Mouse (Mus musculus) testis, adult 2 months (tissue): ENCODE results near the gene Lmo1. TPM values are rescaled to one million over a fixed set of nuclear protein-coding genes. Genes with fewer than 3 reads are reported as not detected.
A peak's percentile ranks its signal among the peaks of the same experiment; 100 is the strongest.
"Not testable (repeated sequence)": the region's sequence is repeated elsewhere in the genome, so short reads cannot be mapped to it uniquely, and the experiment has no call there.

Source experiments
- H3K27ac ChIP-seq: fragments of 200-500 bp; 2 replicates; pipeline ENCODE4 v1.5.1; 2012; ENCODE audit warnings: low read depth, low read length; ENCODE audit not compliant: control insufficient read depth, insufficient read depth
- H3K27me3 ChIP-seq: fragments of 200-500 bp; 2 replicates; pipeline ENCODE4 v1.6.1; 2012; ENCODE audit warnings: mild to moderate bottlenecking, low read length, moderate library complexity; ENCODE audit not compliant: control insufficient read depth, insufficient read depth
- H3K36me3 ChIP-seq: fragments of 200-500 bp; 2 replicates; pipeline ENCODE4 v1.6.1; 2012; ENCODE audit warnings: mild to moderate bottlenecking, low read length; ENCODE audit not compliant: control insufficient read depth, insufficient read depth
- H3K4me1 ChIP-seq: fragments of 200-500 bp; 2 replicates; pipeline ENCODE4 v1.6.1; 2012; ENCODE audit warnings: low read length; ENCODE audit not compliant: control insufficient read depth, insufficient read depth
- H3K4me3 ChIP-seq: fragments of 200-500 bp; 2 replicates; pipeline ENCODE4 v1.5.1; 2012; ENCODE audit warnings: low read depth, mild to moderate bottlenecking, low read length, moderate library complexity, mixed read lengths; ENCODE audit not compliant: control insufficient read depth
- CTCF ChIP-seq: fragments of 200-500 bp; IDR thresholded peaks from 2 replicates; pipeline ENCODE4 v1.5.1; 2012; ENCODE audit warnings: low read depth, mild to moderate bottlenecking, inconsistent platforms, low read length, moderate library complexity; ENCODE audit not compliant: control insufficient read depth, insufficient read depth, insufficient replicate concordance
- POLR2A ChIP-seq: fragments of 200-500 bp; IDR thresholded peaks from 2 replicates; pipeline ENCODE4 v1.6.1; 2012; ENCODE audit warnings: low read depth, mild to moderate bottlenecking, inconsistent platforms, low read length, moderate library complexity; ENCODE audit not compliant: control insufficient read depth
- polyA plus RNA-seq: library from polyadenylated mRNA; depleted of rRNA; stranded (reverse); fragments of >200 nt; gene quantifications from 2 replicates; pipeline ENCODE4 v1.2.3, GENCODE M21; 2012; rRNA removed

Gene Lmo1
- polyA plus RNA-seq, 1 experiment = 4.6 TPM

- no peak overlapping the region for H3K27ac ChIP-seq
- H3K4me1 ChIP-seq = no peaks in the 10 kb centered on the region
- no peaks in the 10 kb centered on the region for H3K36me3 ChIP-seq
- no peak overlapping the region for H3K4me3 ChIP-seq
- TF ChIP-seq CTCF (no peak), POLR2A (no peak)
- no peaks in the 10 kb centered on the region for H3K27me3 ChIP-seq
Measured at GRCm38 (mm10) chr7:109101167-109101566, 73.8 kb downstream of the Lmo1 start.

- Histone ChIP-seq H3K4me1 (no peaks in the 10 kb centered on the region), H3K27me3 (no peaks in the 10 kb centered on the region), H3K36me3 (no peaks in the 10 kb centered on the region), H3K27ac (no peak overlapping the region), H3K4me3 (no peak overlapping the region)
- TF ChIP-seq POLR2A = no peak
- peak; percentile 39; the same call in 1 of the 2 replicates for TF ChIP-seq CTCF
Measured at GRCm38 (mm10) chr7:109098145-109099018, 76.6 kb downstream of the Lmo1 start.

GRCm38 (mm10) chr7:109097203-109097602 is 77.8 kb downstream of the Lmo1 start:
- TF ChIP-seq POLR2A = no peak
- no peak for TF ChIP-seq CTCF
- H3K4me3 ChIP-seq = no peak overlapping the region
- no peaks in the 10 kb centered on the region for H3K4me1 ChIP-seq
- H3K27ac ChIP-seq = no peak overlapping the region
- no peaks in the 10 kb centered on the region for H3K36me3 ChIP-seq
- H3K27me3 ChIP-seq = no peaks in the 10 kb centered on the region

- no peak overlapping the region for H3K27ac ChIP-seq
- H3K4me1 ChIP-seq = no peaks in the 10 kb centered on the region
- TF ChIP-seq POLR2A (no peak), CTCF (no peak)
- H3K36me3 ChIP-seq = no peaks in the 10 kb centered on the region
- no peak overlapping the region for H3K4me3 ChIP-seq
- H3K27me3 ChIP-seq = no peaks in the 10 kb centered on the region
Measured at GRCm38 (mm10) chr7:109096618-109097017, 78.4 kb downstream of the Lmo1 start.

- Histone ChIP-seq H3K27me3 (no peaks in the 10 kb centered on the region), H3K27ac (no peak overlapping the region), H3K4me3 (no peak overlapping the region), H3K4me1 (no peaks in the 10 kb centered on the region), H3K36me3 (no peaks in the 10 kb centered on the region)
- TF ChIP-seq POLR2A (no peak), CTCF (no peak)
Measured at GRCm38 (mm10) chr7:109094294-109094693, 80.7 kb downstream of the Lmo1 start.

- H3K4me3 ChIP-seq, H3K27me3 ChIP-seq, H3K27ac ChIP-seq: not testable (repeated sequence)
Measured at GRCm38 (mm10) chr7:109091316-109091715, 83.7 kb downstream of the Lmo1 start.

More at GRCm38 (mm10) chr7:109091316-109091715, 83.7 kb downstream of the Lmo1 start:
- not testable (repeated sequence) for H3K36me3 ChIP-seq, H3K4me1 ChIP-seq

Other genes with a start within 250 kb of the Lmo1 start
- 0.06 and 0.10 TPM in 2 replicates for gene Nlrp10, start 245.0 kb downstream of the Lmo1 start, polyA plus RNA-seq
- gene Eif3f, start 240.8 kb downstream of the Lmo1 start, polyA plus RNA-seq = 54.7 and 70.9 TPM in 2 replicates
- 11.8 and 12.5 TPM in 2 replicates for gene Tub, start 224.9 kb downstream of the Lmo1 start, polyA plus RNA-seq
- gene Ric3, start 91.9 kb downstream of the Lmo1 start, polyA plus RNA-seq = 4.1 and 4.5 TPM in 2 replicates